Mouse (Mus musculus) MEL (cell line): ENCODE measurements at regions not wholly inside any gene's neighbourhood (a gene's known extent, or its start where the extent isn't known, plus 50 kb on each side); places are given as distances from the start of the nearest gene placed in this dataset.

Experiments
- CHD2 ChIP-seq: IDR thresholded peaks from 2 replicates; pipeline ENCODE4 v1.6.1; 2011; ENCODE audit warnings: low read length, improper control_type of control experiment
- CTCF ChIP-seq, 3 experiments: IDR thresholded peaks in 2 of 3; conservative IDR thresholded peaks in 1 of 3; 2 replicates each; pipeline ENCODE4 v1.5.1; 2011 to 2012; ENCODE audit warnings: low read length in 3 of 3, low read depth in 2 of 3, mild to moderate bottlenecking in 2 of 3, improper control_type of control experiment in 1 of 3, inconsistent platforms in 1 of 3, mixed read lengths in 1 of 3, moderate library complexity in 1 of 3; ENCODE audit not compliant: control insufficient read depth in 1 of 3, insufficient read depth in 1 of 3, poor library complexity in 1 of 3, severe bottlenecking in 1 of 3
- EP300 ChIP-seq, 2 experiments: IDR thresholded peaks; 2 replicates each; pipeline ENCODE4 v1.6.1; 2011; ENCODE audit warnings: improper control_type of control experiment in 2 of 2, low read length in 2 of 2, low read depth in 1 of 2, mild to moderate bottlenecking in 1 of 2
- GABPA ChIP-seq: IDR thresholded peaks from 2 replicates; pipeline ENCODE4 v1.6.1; 2012; ENCODE audit warnings: low read depth, mild to moderate bottlenecking, inconsistent platforms, low read length, improper control_type of control experiment, moderate library complexity
- HCFC1 ChIP-seq: IDR thresholded peaks from 2 replicates; pipeline ENCODE4 v1.6.1; 2012; ENCODE audit warnings: low read depth, mild to moderate bottlenecking, inconsistent platforms, low read length, improper control_type of control experiment, moderate library complexity
- MYC ChIP-seq: IDR thresholded peaks from 2 replicates; pipeline ENCODE4 v1.6.1; 2011; ENCODE audit warnings: low read depth, mild to moderate bottlenecking, low read length, improper control_type of control experiment, moderate library complexity
- POLR2A ChIP-seq, 2 experiments: IDR thresholded peaks; 2 replicates each; pipeline ENCODE4 v1.6.1; 2011 to 2012; ENCODE audit warnings: low read length in 2 of 2, mild to moderate bottlenecking in 2 of 2, control low read depth in 1 of 2, improper control_type of control experiment in 1 of 2, low read depth in 1 of 2, moderate library complexity in 1 of 2; ENCODE audit not compliant: control insufficient read depth in 1 of 2, insufficient read depth in 1 of 2, poor library complexity in 1 of 2
- POLR2AphosphoS5 ChIP-seq: IDR thresholded peaks from 2 replicates; pipeline ENCODE4 v1.6.1; 2012; ENCODE audit warnings: low read depth, borderline replicate concordance, mild to moderate bottlenecking, inconsistent platforms, low read length, moderate library complexity, mixed read lengths
- TBP ChIP-seq: IDR thresholded peaks from 2 replicates; pipeline ENCODE4 v1.8.0; 2011; ENCODE audit warnings: low read depth, low read length, improper control_type of control experiment
- TCF12 ChIP-seq: IDR thresholded peaks from 2 replicates; pipeline ENCODE4 v1.6.1; 2014; ENCODE audit warnings: low read depth, mild to moderate bottlenecking, inconsistent platforms, low read length, improper control_type of control experiment, moderate library complexity
- USF1 ChIP-seq: IDR thresholded peaks from 2 replicates; pipeline ENCODE4 v1.6.1; 2014; ENCODE audit warnings: low read depth, mild to moderate bottlenecking, inconsistent platforms, low read length, improper control_type of control experiment, moderate library complexity
- ZNF384 ChIP-seq: IDR thresholded peaks from 2 replicates; pipeline ENCODE4 v1.6.1; 2012; ENCODE audit warnings: low read depth, mild to moderate bottlenecking, inconsistent platforms, low read length, improper control_type of control experiment

GRCm38 (mm10) chr3:83583071-83583672 is 182.9 kb upstream of the Sfrp2 start:
- no peak for TF ChIP-seq HCFC1
- no peak for TF ChIP-seq USF1
- no peak for TF ChIP-seq POLR2A (IDR thresholded peaks at IDR 0.05; ENCODE audit: control insufficient read depth in 1 of 2, insufficient read depth in 1 of 2, low read depth in 1 of 2, low read length in 2 of 2, poor library complexity in 1 of 2)
- TF ChIP-seq GABPA = no peak
- TF ChIP-seq POLR2AphosphoS5 = no peak
- no peak for TF ChIP-seq MYC
- no peak for TF ChIP-seq TCF12
- TF ChIP-seq CTCF (IDR thresholded peaks at IDR 0.05 in 2 of 3, conservative IDR thresholded peaks at IDR 0.05 in 1 of 3; ENCODE audit: control insufficient read depth in 1 of 3, insufficient read depth in 1 of 3, low read depth in 2 of 3, low read length in 3 of 3, poor library complexity in 1 of 3, severe bottlenecking in 1 of 3) = no peak
- no peak for TF ChIP-seq TBP
- no peak for TF ChIP-seq ZNF384
- no peak for TF ChIP-seq EP300 (IDR thresholded peaks at IDR 0.05; ENCODE audit: low read depth in 1 of 2, low read length in 2 of 2)
- TF ChIP-seq CHD2 = no peak
